Mouse (Mus musculus) E14TG2a.4 (cell line): ENCODE results near the gene Cib3.

Experiments used
- H3K27me3 ChIP-seq: 2 replicates; pipeline ENCODE4 v1.6.1; 2014; ENCODE audit warnings: low read length, control low read depth; ENCODE audit not compliant: insufficient read depth
- H3K36me3 ChIP-seq: 2 replicates; pipeline ENCODE4 v1.6.1; 2014; ENCODE audit warnings: low read length, control low read depth; ENCODE audit not compliant: insufficient read depth
- H3K4me1 ChIP-seq: replicated peaks from 2 replicates; pipeline ENCODE4 v1.6.1; 2014; ENCODE audit warnings: low read depth, low read length, control low read depth
- H3K4me3 ChIP-seq: replicated peaks from 2 replicates; pipeline ENCODE4 v1.5.1; 2014; ENCODE audit warnings: mild to moderate bottlenecking, low read length
- H3K9me3 ChIP-seq: 2 replicates; pipeline ENCODE4 v1.6.1; 2014; ENCODE audit warnings: low read length, control low read depth
- CTCF ChIP-seq: conservative IDR thresholded peaks from 2 replicates; pipeline ENCODE4 v1.5.1; 2014; ENCODE audit warnings: low read length
- NANOG ChIP-seq: IDR thresholded peaks from 2 replicates; pipeline ENCODE4 v1.6.1; 2014; ENCODE audit warnings: borderline replicate concordance, low read length, mixed read lengths
- POU5F1 ChIP-seq: IDR thresholded peaks from 2 replicates; pipeline ENCODE4 v1.6.1; 2014; ENCODE audit warnings: low read length, borderline replicate concordance

The Cib3 gene

GRCm38 (mm10) chr8:72192065-72192464 lies 20.6 kb downstream of the Cib3 start:
- TF ChIP-seq CTCF (no peak), POU5F1 (no peak)
- Histone ChIP-seq H3K4me1 (peaks cover 23% of the 10 kb centered on the region), H3K27me3 (no peaks in the 10 kb centered on the region), H3K36me3 (no peaks in the 10 kb centered on the region), H3K9me3 (no peaks in the 10 kb centered on the region), H3K4me3 (no peak overlapping the region)

- Histone ChIP-seq H3K36me3 (no peaks in the 10 kb centered on the region), H3K4me3 (no peak overlapping the region), H3K4me1 (peaks cover 23% of the 10 kb centered on the region), H3K9me3 (no peaks in the 10 kb centered on the region), H3K27me3 (no peaks in the 10 kb centered on the region)
- TF ChIP-seq POU5F1 (no peak), CTCF (no peak), NANOG (no peak)
Observed at GRCm38 (mm10) chr8:72190215-72190539, 22.5 kb downstream of the Cib3 start.

GRCm38 (mm10) chr8:72189417-72190214 lies 23.0 kb downstream of the Cib3 start, which contains the start of gene Hsh2d:
Gene Hsh2d (plus strand): TSS chr8:72189638.
- H3K4me1 ChIP-seq = peaks cover 21% of the 10 kb centered on the region
- H3K36me3 ChIP-seq = no peaks in the 10 kb centered on the region
- H3K4me3 ChIP-seq = no peak within 1 kb of the TSS
- H3K27me3 ChIP-seq = no peaks in the 10 kb centered on the region
- TF ChIP-seq CTCF (peak; percentile 50), POU5F1 (no peak)
- H3K9me3 ChIP-seq = no peaks in the 10 kb centered on the region

GRCm38 (mm10) chr8:72187793-72188331 lies 24.8 kb downstream of the Cib3 start:
- no peaks in the 10 kb centered on the region for H3K27me3 ChIP-seq
- no peaks in the 10 kb centered on the region for H3K9me3 ChIP-seq
- H3K36me3 ChIP-seq = no peaks in the 10 kb centered on the region
- H3K4me1 ChIP-seq = peaks cover 8% of the 10 kb centered on the region
- no peak for TF ChIP-seq POU5F1
- TF ChIP-seq CTCF = no peak
- no peak for TF ChIP-seq NANOG
- H3K4me3 ChIP-seq = no peak overlapping the region

GRCm38 (mm10) chr8:72183554-72184202 lies 29.0 kb downstream of the Cib3 start:
- TF ChIP-seq POU5F1 = no peak
- TF ChIP-seq CTCF = no peak
- TF ChIP-seq NANOG = no peak
- H3K36me3 ChIP-seq = peaks cover 38% of the 10 kb centered on the region
- no peak overlapping the region for H3K4me3 ChIP-seq
- no peaks in the 10 kb centered on the region for H3K9me3 ChIP-seq
- no peaks in the 10 kb centered on the region for H3K27me3 ChIP-seq
- H3K4me1 ChIP-seq = no peaks in the 10 kb centered on the region

GRCm38 (mm10) chr8:72177346-72177925 lies 35.2 kb downstream of the Cib3 start:
- Histone ChIP-seq H3K4me3 (no peak overlapping the region), H3K27me3 (no peaks in the 10 kb centered on the region), H3K9me3 (no peaks in the 10 kb centered on the region), H3K4me1 (peaks cover 10% of the 10 kb centered on the region), H3K36me3 (peaks cover 96% of the 10 kb centered on the region)
- TF ChIP-seq POU5F1 (no peak), CTCF (peak; percentile 56)

- Histone ChIP-seq H3K4me1 (peaks cover 20% of the 10 kb centered on the region), H3K9me3 (no peaks in the 10 kb centered on the region)
- no peak for TF ChIP-seq POU5F1
- TF ChIP-seq NANOG = no peak
- no peak for TF ChIP-seq CTCF
Observed at GRCm38 (mm10) chr8:72169681-72170249, 42.9 kb downstream of the Cib3 start.

GRCm38 (mm10) chr8:72169098-72169668 lies 43.5 kb downstream of the Cib3 start:
- TF ChIP-seq POU5F1 (no peak), CTCF (no peak), NANOG (no peak)

More at GRCm38 (mm10) chr8:72169681-72170249, 42.9 kb downstream of the Cib3 start:
- H3K27me3 ChIP-seq = no peaks in the 10 kb centered on the region
- peaks cover 86% of the 10 kb centered on the region for H3K36me3 ChIP-seq
- H3K4me3 ChIP-seq = no peak overlapping the region

More at GRCm38 (mm10) chr8:72169098-72169668, 43.5 kb downstream of the Cib3 start:
- Histone ChIP-seq H3K4me1 (peaks cover 20% of the 10 kb centered on the region), H3K9me3 (no peaks in the 10 kb centered on the region), H3K4me3 (no peak overlapping the region), H3K36me3 (peaks cover 86% of the 10 kb centered on the region), H3K27me3 (no peaks in the 10 kb centered on the region)
